Mouse (Mus musculus): ENCODE results near the gene Emilin2.

The Emilin2 gene

GRCm38 (mm10) chr17:71300338-71300737 lies 11.4 kb downstream of the Emilin2 start:
- no peak for DNase-seq (ENCODE audit: low spot score)

GRCm38 (mm10) chr17:71299879-71300278 lies 11.9 kb downstream of the Emilin2 start:
- no peak for DNase-seq (ENCODE audit: low spot score)

- no peak for DNase-seq (ENCODE audit: low spot score)
Observed at GRCm38 (mm10) chr17:71294570-71294969, 17.2 kb downstream of the Emilin2 start.

- no peak for DNase-seq (ENCODE audit: low spot score)
Observed at GRCm38 (mm10) chr17:71292897-71293296, 18.9 kb downstream of the Emilin2 start.

- DNase-seq (ENCODE audit: low spot score) = no peak
Observed at GRCm38 (mm10) chr17:71291897-71292420, 19.8 kb downstream of the Emilin2 start.

- DNase-seq (ENCODE audit: low spot score) = no peak
Observed at GRCm38 (mm10) chr17:71290486-71291410, 21.0 kb downstream of the Emilin2 start.

GRCm38 (mm10) chr17:71289572-71290176 lies 22.1 kb downstream of the Emilin2 start:
- no peak for DNase-seq (ENCODE audit: low spot score)

- DNase-seq (ENCODE audit: low spot score) = no peak
Observed at GRCm38 (mm10) chr17:71288808-71289548, 22.8 kb downstream of the Emilin2 start.

- no peak for DNase-seq (ENCODE audit: low spot score)
Observed at GRCm38 (mm10) chr17:71288145-71288758, 23.5 kb downstream of the Emilin2 start.

- DNase-seq (ENCODE audit: low spot score) = no peak
Observed at GRCm38 (mm10) chr17:71287586-71287985, 24.2 kb downstream of the Emilin2 start.

- no peak for DNase-seq (ENCODE audit: low spot score)
Observed at GRCm38 (mm10) chr17:71285929-71286328, 25.8 kb downstream of the Emilin2 start.

- no peak for DNase-seq (ENCODE audit: low spot score)
Observed at GRCm38 (mm10) chr17:71284890-71285289, 26.9 kb downstream of the Emilin2 start.

GRCm38 (mm10) chr17:71283237-71283636 lies 28.5 kb downstream of the Emilin2 start:
- no peak for DNase-seq (ENCODE audit: low spot score)

GRCm38 (mm10) chr17:71282716-71283115 lies 29.1 kb downstream of the Emilin2 start:
- DNase-seq (ENCODE audit: low spot score) = no peak

- no peak for DNase-seq (ENCODE audit: low spot score)
Observed at GRCm38 (mm10) chr17:71277701-71278491, 33.9 kb downstream of the Emilin2 start.

GRCm38 (mm10) chr17:71276771-71277170 lies 35.0 kb downstream of the Emilin2 start:
- no peak for DNase-seq (ENCODE audit: low spot score)

- DNase-seq (ENCODE audit: low spot score) = no peak
Observed at GRCm38 (mm10) chr17:71273901-71274300, 37.9 kb downstream of the Emilin2 start.

- no peak for DNase-seq (ENCODE audit: low spot score)
Observed at GRCm38 (mm10) chr17:71268599-71268998, 43.2 kb downstream of the Emilin2 start.

- no peak for DNase-seq (ENCODE audit: low spot score)
Observed at GRCm38 (mm10) chr17:71268152-71268551, 43.6 kb downstream of the Emilin2 start.

- no peak for DNase-seq (ENCODE audit: low spot score)
Observed at GRCm38 (mm10) chr17:71267374-71267773, 44.4 kb downstream of the Emilin2 start.

All from embryo, embryonic 10 days (tissue).